Mouse (Mus musculus) gastrocnemius, adult 2 months (tissue): ENCODE data around the gene Haus7. TPM values are rescaled to one million over a fixed set of nuclear protein-coding genes. Genes with fewer than 3 reads are reported as not detected.
A peak's percentile ranks its signal among the peaks of the same experiment; 100 is the strongest.
"Not testable (repeated sequence)": the region's sequence is repeated elsewhere in the genome, so short reads cannot be mapped to it uniquely, and the experiment has no call there.

ENCODE experiments used
- DNase-seq: peaks from one replicate; pipeline ENCODE4 v3.0.0; 2022
- H3K27ac ChIP-seq: fragments of 200-600 bp; 2 replicates; pipeline ENCODE4 v1.8.1; 2022; ENCODE audit warnings: mild to moderate bottlenecking
- H3K4me3 ChIP-seq: fragments of 200-600 bp; 2 replicates; pipeline ENCODE4 v1.8.1; 2022; ENCODE audit warnings: mild to moderate bottlenecking, moderate library complexity
- CTCF ChIP-seq: fragments of 200-600 bp; IDR thresholded peaks from 2 replicates; pipeline ENCODE4 v1.8.1; 2022; ENCODE audit warnings: antibody characterized with exemption, mild to moderate bottlenecking, moderate library complexity
- intact Hi-C: fragments of 180-260 bp; cut with DNase I; formaldehyde crosslinking; loops from one replicate; pipeline ENCODE4 v1.15.1; 2025
- total RNA-seq, 2 experiments: library from RNA; stranded (reverse); gene quantifications; 2 replicates each; pipeline ENCODE4 v1.2.3; 2021

Gene Haus7
- total RNA-seq, 2 experiments from 2014 or later: 9.3 to 10.7 TPM

- intact Hi-C loops: loop anchor here (1.0 kb wide), 1 partner anchor 41 kb away; no protein-coding TSS in a partner anchor
- H3K4me3 ChIP-seq: no peak overlapping the region
- DNase-seq: peak; percentile 71
- TF ChIP-seq CTCF: peak; percentile 77
- H3K27ac ChIP-seq: no peak overlapping the region
Measured at GRCm38 (mm10) chrX:73451949-73452348, 6.9 kb downstream of the Haus7 start.

GRCm38 (mm10) chrX:73441428-73441827 is 17.4 kb downstream of the Haus7 start:
- no peak overlapping the region for H3K27ac ChIP-seq
- DNase-seq: no peak
- intact Hi-C loops: no loop called here
- H3K4me3 ChIP-seq: no peak overlapping the region
- no peak for TF ChIP-seq CTCF

GRCm38 (mm10) chrX:73435252-73435651 is 23.6 kb downstream of the Haus7 start, which contains the start of gene Trex2:
Trex2 (minus strand) TSS chrX:73435344.
- intact Hi-C loops: no loop called here

GRCm38 (mm10) chrX:73432850-73433249 is 26.0 kb downstream of the Haus7 start:
- no peak for DNase-seq
- Histone ChIP-seq H3K27ac (no peak overlapping the region), H3K4me3 (no peak overlapping the region)
- intact Hi-C loops: loop anchor here (5.0 kb wide), 1 partner anchor 121 kb away; no protein-coding TSS in a partner anchor
- no peak for TF ChIP-seq CTCF

More at GRCm38 (mm10) chrX:73435252-73435651, 23.6 kb downstream of the Haus7 start, which contains the start of gene Trex2:
- Histone ChIP-seq H3K27ac (no peak within 1 kb of the TSS), H3K4me3 (no peak within 1 kb of the TSS)
- TF ChIP-seq CTCF: no peak
- DNase-seq: no peak

GRCm38 (mm10) chrX:73430036-73430435 is 28.8 kb downstream of the Haus7 start:
- peak; percentile 53 for TF ChIP-seq CTCF
- no peak overlapping the region for H3K4me3 ChIP-seq
- intact Hi-C loops: loop anchor here (1.0 to 5.0 kb wide), 2 partner anchors 118 to 376 kb away; no protein-coding TSS in a partner anchor

GRCm38 (mm10) chrX:73412767-73413166 is 46.1 kb downstream of the Haus7 start:
- Histone ChIP-seq H3K4me3 (no peak overlapping the region), H3K27ac (no peak overlapping the region)
- TF ChIP-seq CTCF: peak; percentile 13; the same call in 1 of the 2 replicates
- DNase-seq: no peak
- intact Hi-C loops: no loop called here

More at GRCm38 (mm10) chrX:73430036-73430435, 28.8 kb downstream of the Haus7 start:
- DNase-seq: no peak
- H3K27ac ChIP-seq: no peak overlapping the region

GRCm38 (mm10) chrX:73410880-73411517 is 47.8 kb downstream of the Haus7 start, which contains the start of gene Zfp92:
Zfp92 (plus strand) TSS chrX:73411096.
- intact Hi-C loops: no loop called here
- TF ChIP-seq CTCF: no peak
- DNase-seq: no peak
- no peak within 1 kb of the TSS for H3K27ac ChIP-seq
- peak within 1 kb of the TSS; percentile 16 for H3K4me3 ChIP-seq

- intact Hi-C loops: no loop called here
- no peak overlapping the region for H3K27ac ChIP-seq
- no peak for TF ChIP-seq CTCF
- H3K4me3 ChIP-seq: no peak overlapping the region
- DNase-seq: no peak
Measured at GRCm38 (mm10) chrX:73401616-73402015, 57.2 kb downstream of the Haus7 start.

GRCm38 (mm10) chrX:73400951-73401350 is 57.9 kb downstream of the Haus7 start:
- TF ChIP-seq CTCF: no peak
- DNase-seq: no peak
- H3K4me3 ChIP-seq: no peak overlapping the region
- H3K27ac ChIP-seq: no peak overlapping the region
- intact Hi-C loops: no loop called here

GRCm38 (mm10) chrX:73398636-73399035 is 60.2 kb downstream of the Haus7 start, which contains the start of gene Gm18336:
Gm18336 (minus strand) TSS chrX:73398736.
- intact Hi-C loops, DNase-seq, H3K27ac ChIP-seq, H3K4me3 ChIP-seq: not testable (repeated sequence)

GRCm38 (mm10) chrX:73396446-73396845 is 62.4 kb downstream of the Haus7 start:
- DNase-seq: no peak
- intact Hi-C loops: no loop called here
- Histone ChIP-seq H3K4me3 (no peak overlapping the region), H3K27ac (no peak overlapping the region)
- TF ChIP-seq CTCF: no peak

GRCm38 (mm10) chrX:73391481-73391880 is 67.4 kb downstream of the Haus7 start:
- intact Hi-C loops: no loop called here
- DNase-seq: peak; percentile 75
- Histone ChIP-seq H3K27ac (peak overlapping the region; percentile 78), H3K4me3 (no peak overlapping the region)
- TF ChIP-seq CTCF: no peak

Other genes starting within 250 kb of the Haus7 start
- gene Xlr4b, start 244.7 kb downstream of the Haus7 start, total RNA-seq: not detected
- gene F8a, start 230.8 kb downstream of the Haus7 start, total RNA-seq: 1 to 10 TPM; 5.6 to 6.6 TPM
- not detected for gene Xlr4c, start 215.9 kb downstream of the Haus7 start, total RNA-seq
- gene Xlr3c, start 193.7 kb downstream of the Haus7 start, total RNA-seq: under 1 TPM in 1 of 2 experiments, not detected in 1; 0.22 TPM
- not detected for gene Xlr5a, start 166.1 kb downstream of the Haus7 start, total RNA-seq
- gene Xlr5c, start 166.1 kb downstream of the Haus7 start, total RNA-seq: not detected
- not detected for gene Gm45015, start 122.2 kb downstream of the Haus7 start, total RNA-seq
- 1 to 10 TPM; 3.9 to 7.7 TPM for gene Zfp275, start 116.4 kb downstream of the Haus7 start, total RNA-seq
- not detected for gene Gm18336, start 60.3 kb downstream of the Haus7 start, total RNA-seq
- gene Zfp92, start 47.9 kb downstream of the Haus7 start, total RNA-seq: under 1 TPM in 1 of 2 experiments, not detected in 1; 0.03 TPM
- gene Trex2, start 23.7 kb downstream of the Haus7 start, total RNA-seq: not detected
- 10 to 100 TPM; 37.5 to 70.6 TPM for gene Bgn, start 24.6 kb upstream of the Haus7 start, total RNA-seq
- 10 to 100 TPM; 10.1 to 12.7 TPM for gene Atp2b3, start 44.0 kb upstream of the Haus7 start, total RNA-seq
- not detected for gene Dusp9, start 180.4 kb upstream of the Haus7 start, total RNA-seq
- 10 to 100 TPM in 1 of 2 experiments, 1 to 10 TPM in 1; 8.1 to 10.6 TPM for gene Pnck, start 201.1 kb upstream of the Haus7 start, total RNA-seq
- gene Slc6a8, start 214.1 kb upstream of the Haus7 start, total RNA-seq: 100 to 1,000 TPM; 125 to 154 TPM